ENCODE assay signal across 8 mouse cellular contexts in genomic region chr17:71783366-71783735, GRCm38 (mm10). TPM values are rescaled to one million over a fixed set of nuclear protein-coding genes. Genes with fewer than 3 reads are reported as not detected.
DNase-seq lines count a peak whose midpoint lies in the region; ATAC-seq and TF ChIP-seq lines count a peak whose summit lies in the region.

No protein-coding gene starts in this region.

- 0 out of 2 replicates have a peak, but pooled peaks cover 3% of the 10 kb centered on the region for H3K9me3 ChIP-seq in lung, postnatal 0 days (ENCODE audit: low read length)
- no peaks in the 10 kb centered on the region for H3K9me3 ChIP-seq in intestine, embryonic 15.5 days

- peak overlapping the region; percentile 12; the same call in 1 of the 2 replicates for H3K9ac ChIP-seq in lung, postnatal 0 days (replicated peaks; ENCODE audit: low read depth)
- H3K9ac ChIP-seq in intestine, embryonic 15.5 days = 0 out of 2 replicates have a peak overlapping the region, but pooled peaks have one; percentile 2

- H3K27me3 ChIP-seq in lung, postnatal 0 days (replicated peaks; ENCODE audit: insufficient read depth, low read length) = no peaks in the 10 kb centered on the region
- peaks cover 12% of the 10 kb centered on the region for H3K27me3 ChIP-seq in intestine, embryonic 15.5 days (replicated peaks)

- peaks cover 3% of the 10 kb centered on the region; the same call in 1 of the 2 replicates for H3K4me1 ChIP-seq in lung, postnatal 0 days (ENCODE audit: insufficient read depth, low read depth, low read length)
- H3K4me1 ChIP-seq in intestine, embryonic 15.5 days (replicated peaks) = 0 out of 2 replicates have a peak, but pooled peaks cover 5% of the 10 kb centered on the region

- DNase-seq in adrenal gland, postnatal 36 days = peak; percentile 2 to 21
- DNase-seq in adrenal gland, postnatal 4 days (ENCODE audit: low spot score in 2 of 2) = no peak
- DNase-seq in lung, postnatal 0 days (ENCODE audit: low spot score) = peak; percentile 10
- no peak for DNase-seq in lung, postnatal 25 days (ENCODE audit: low spot score)
- DNase-seq in skeletal muscle tissue, adult 2 months (ENCODE audit: low read depth, low spot score) = peak; percentile 21
- DNase-seq in layer of hippocampus, adult 9-11 months = no peak
- no peak for DNase-seq in layer of hippocampus, postnatal 36 days

- peak overlapping the region; percentile 89 for H3K4me2 ChIP-seq in lung, postnatal 0 days (replicated peaks; ENCODE audit: low read depth, low read length)
- H3K4me2 ChIP-seq in intestine, embryonic 15.5 days (replicated peaks) = peak overlapping the region; percentile 90

- no peaks in the 10 kb centered on the region for H3K36me3 ChIP-seq in lung, postnatal 0 days (ENCODE audit: insufficient read depth, low read length)
- no peaks in the 10 kb centered on the region for H3K36me3 ChIP-seq in intestine, embryonic 15.5 days

- ATAC-seq in lung, postnatal 0 days = no peak
- no peak for ATAC-seq in intestine, embryonic 15.5 days

- H3K27ac ChIP-seq in lung, postnatal 0 days (ENCODE audit: low read length) = peak overlapping the region; percentile 43; the same call in 1 of the 2 replicates
- H3K27ac ChIP-seq in intestine, embryonic 15.5 days = no peak overlapping the region

- TF ChIP-seq CTCF in lung, postnatal 0 days (IDR thresholded peaks at IDR 0.05) = no peak

- 9% methylated on average over 10 of the region's 10 CpGs for WGBS in lung, postnatal 0 days
- WGBS in intestine, embryonic 15.5 days = 12% methylated on average over 10 of the region's 10 CpGs

- no peak for TF ChIP-seq EP300 in lung, postnatal 0 days (IDR thresholded peaks at IDR 0.05)

- peak overlapping the region; percentile 56 for H3K4me3 ChIP-seq in lung, postnatal 0 days (ENCODE audit: low read depth, low read length)
- peak overlapping the region; percentile 59 for H3K4me3 ChIP-seq in intestine, embryonic 15.5 days (replicated peaks)

RNA-seq across cellular contexts. Expression of gene Clip4, which starts 15.1 kb away (rescaled TPM):
- 10 to 100 TPM; 20.8 to 26.1 TPM for total RNA-seq in adrenal gland, postnatal 36 days (2021)
- total RNA-seq in adrenal gland, postnatal 4 days (2021) = 10 to 100 TPM; 21.9 to 26.4 TPM
- polyA plus RNA-seq in lung, postnatal 0 days (2015; fragmentation: Nextera tagmentation; extraction: Ambion mirVana) = 25.8 and 30.3 TPM in 2 replicates
- polyA plus RNA-seq in intestine, embryonic 15.5 days (2015; fragmentation: Nextera tagmentation; extraction: Ambion mirVana) = 3.4 and 3.9 TPM in 2 replicates
- total RNA-seq in layer of hippocampus, postnatal 36 days (2021) = 10 to 100 TPM; 73.0 to 82.8 TPM

RNA-seq across cellular contexts. Expression of gene Pcare, which starts 30.7 kb away (rescaled TPM):
- not detected for total RNA-seq in adrenal gland, postnatal 36 days (2021)
- total RNA-seq in adrenal gland, postnatal 4 days (2021) = not detected
- not detected in 2 replicates for polyA plus RNA-seq in lung, postnatal 0 days (2015; fragmentation: Nextera tagmentation; extraction: Ambion mirVana)
- polyA plus RNA-seq in intestine, embryonic 15.5 days (2015; fragmentation: Nextera tagmentation; extraction: Ambion mirVana) = not detected in 2 replicates
- total RNA-seq in layer of hippocampus, postnatal 36 days (2021) = under 1 TPM in 1 of 2 experiments, not detected in 1; 0.07 TPM

Comparison
In these comparisons a context has a peak if more than half of its experiments do, and no peak if none do; other contexts are left out.
1. DNase-seq: peak in adrenal gland, postnatal 36 days (2 of 2), lung, postnatal 0 days (single experiment) and skeletal muscle tissue, adult 2 months (single experiment); none in adrenal gland, postnatal 4 days (0 of 2), lung, postnatal 25 days (single experiment), layer of hippocampus, adult 9-11 months (single experiment) and layer of hippocampus, postnatal 36 days (0 of 2).